Mouse (Mus musculus) cerebellum, adult 11 months (tissue): ENCODE measurements around the gene Lep.

Experiments
- DNase-seq: peaks from one replicate; pipeline ENCODE4 v3.0.0; 2022

Lep gene

GRCm38 (mm10) chr6:29059846-29060685, at the start of gene Lep:
Gene Lep, plus strand, starts transcription at chr6:29060220.
- peak; percentile 27 for DNase-seq

GRCm38 (mm10) chr6:29011651-29012050, 48.4 kb upstream of the Lep start:
- DNase-seq, result peak; percentile 49

DNA sequence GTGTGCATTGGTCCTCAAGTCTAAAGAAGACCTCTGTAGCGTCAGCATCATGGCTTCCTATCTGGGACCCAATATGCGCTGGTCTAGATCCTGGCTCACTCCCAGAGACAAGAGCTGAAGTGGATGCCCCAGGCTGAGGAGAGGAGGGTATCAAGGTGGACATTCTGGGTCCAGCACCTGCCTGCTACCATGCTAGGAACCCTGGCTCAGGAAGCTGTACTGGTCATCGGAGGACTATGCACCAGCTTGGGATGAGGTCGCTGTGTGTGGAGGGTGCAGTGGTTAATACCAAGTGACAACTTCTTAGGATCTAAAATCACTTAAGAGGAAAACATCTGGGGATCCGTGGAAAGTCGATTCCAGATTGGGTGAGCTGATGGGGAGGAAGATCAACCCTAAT, 46.8 kb upstream of the Lep start:
- no peak for DNase-seq

DNA sequence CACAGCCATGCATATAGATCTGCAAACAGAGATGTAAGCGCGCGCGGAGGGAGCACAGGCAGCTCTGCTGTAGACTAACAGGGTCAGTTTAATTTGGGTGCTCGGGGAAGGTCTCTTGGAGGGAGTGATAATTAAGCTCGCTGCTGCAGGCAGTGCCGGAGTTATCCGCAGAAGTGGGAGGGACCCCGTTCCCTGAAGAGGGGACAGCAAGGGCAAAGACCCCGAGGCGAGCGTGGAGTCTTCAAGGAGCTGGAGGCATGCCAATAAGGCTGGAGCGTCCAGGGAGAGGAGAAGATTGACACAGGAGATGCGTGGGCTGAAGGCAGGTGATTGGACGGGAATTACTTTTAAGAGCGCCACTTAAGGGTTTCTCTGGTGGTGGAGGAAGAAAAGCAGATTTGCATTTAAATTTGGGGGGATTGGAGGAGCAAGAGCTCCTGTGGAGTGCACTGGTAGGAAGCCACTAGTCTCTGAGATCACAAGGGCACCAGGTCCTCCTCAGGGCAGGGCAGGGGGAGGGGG, 43.1 kb upstream of the Lep start:
- DNase-seq, result peak; percentile 42

DNA sequence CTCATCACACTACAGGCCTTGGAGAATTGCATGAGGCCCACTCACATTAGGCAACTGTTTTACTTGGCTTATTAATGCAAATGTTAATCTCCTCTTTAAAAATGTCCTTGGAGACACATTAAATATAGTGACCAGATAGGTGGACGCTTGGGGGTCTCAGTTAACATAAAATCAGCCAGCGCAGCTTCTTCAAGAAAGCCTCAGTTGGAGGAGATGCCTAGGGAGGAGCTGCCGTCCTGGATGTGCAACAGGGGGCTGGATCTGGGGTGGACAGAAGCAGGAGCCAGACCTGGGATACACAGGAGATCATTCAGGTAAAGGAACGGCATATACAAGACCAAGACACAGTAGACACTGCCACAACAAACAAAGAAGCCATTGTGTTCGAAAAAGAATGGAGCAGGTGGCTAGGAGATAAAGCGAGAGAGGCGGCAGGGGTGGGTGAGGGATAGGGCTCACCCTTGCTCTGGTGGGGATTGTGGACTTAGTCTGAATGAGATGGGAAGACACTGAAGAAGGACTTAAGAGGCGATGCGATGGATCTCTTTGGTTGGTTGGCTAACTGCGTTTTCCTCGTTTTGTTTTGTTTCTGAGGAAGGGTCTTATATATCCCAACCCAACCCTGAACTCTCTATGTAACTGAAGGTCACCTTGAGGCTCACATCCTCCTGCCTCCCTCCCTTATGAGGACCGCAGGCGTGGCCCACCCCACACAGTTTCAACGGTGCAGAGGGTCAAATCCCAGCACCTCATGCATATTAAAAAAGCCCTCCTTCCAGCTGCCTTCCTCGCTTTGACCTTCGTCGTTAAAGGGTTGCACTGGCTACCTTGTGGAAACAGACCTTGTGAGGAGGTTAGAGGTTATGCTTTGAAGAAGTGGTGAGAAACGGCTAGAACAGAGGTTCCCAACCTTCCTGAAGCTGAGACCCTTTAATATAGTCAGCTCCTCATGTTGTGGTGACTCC, 40.0 kb upstream of the Lep start:
- no peak for DNase-seq

DNA sequence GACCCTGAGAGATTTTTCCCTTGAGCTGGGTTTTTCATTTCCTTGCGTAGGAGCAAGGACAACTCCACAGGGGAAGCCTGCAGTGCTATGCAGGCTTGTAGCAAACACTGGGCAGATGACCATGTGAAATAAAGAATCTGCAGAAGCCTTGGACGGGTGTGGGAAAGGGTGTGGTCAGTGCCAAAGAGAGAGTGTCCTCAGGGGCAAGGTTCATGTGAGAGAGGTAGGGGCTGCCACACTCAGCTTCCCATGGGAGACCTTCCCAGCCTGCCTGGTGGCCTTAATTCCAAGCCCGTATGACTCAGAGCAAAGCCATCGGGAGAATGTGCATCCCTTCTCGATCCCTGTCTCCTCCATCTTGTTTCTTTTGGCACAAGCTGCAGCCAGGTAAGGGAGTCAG, 39.1 kb upstream of the Lep start:
- no peak for DNase-seq

DNA sequence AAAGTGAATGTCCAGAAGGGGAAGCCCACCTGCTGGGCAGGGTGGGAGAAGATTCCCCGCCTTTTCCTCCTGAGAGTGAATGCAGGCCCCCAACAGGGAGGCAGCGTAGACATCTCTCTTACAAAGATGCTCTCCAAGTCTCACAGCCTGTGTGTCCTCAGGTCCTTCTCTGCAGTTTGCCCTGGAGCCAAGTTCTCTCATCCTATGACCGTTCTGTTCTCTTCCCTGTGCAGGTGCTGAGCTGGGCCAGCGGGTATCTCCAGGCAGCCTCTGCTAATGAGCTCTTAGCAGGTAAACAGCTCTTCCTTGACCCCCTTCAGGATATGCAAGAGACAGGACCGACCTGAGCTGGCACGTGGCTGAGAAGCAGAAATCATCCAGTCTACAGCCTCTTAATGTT, 38.5 kb upstream of the Lep start:
- DNase-seq, result no peak

DNA sequence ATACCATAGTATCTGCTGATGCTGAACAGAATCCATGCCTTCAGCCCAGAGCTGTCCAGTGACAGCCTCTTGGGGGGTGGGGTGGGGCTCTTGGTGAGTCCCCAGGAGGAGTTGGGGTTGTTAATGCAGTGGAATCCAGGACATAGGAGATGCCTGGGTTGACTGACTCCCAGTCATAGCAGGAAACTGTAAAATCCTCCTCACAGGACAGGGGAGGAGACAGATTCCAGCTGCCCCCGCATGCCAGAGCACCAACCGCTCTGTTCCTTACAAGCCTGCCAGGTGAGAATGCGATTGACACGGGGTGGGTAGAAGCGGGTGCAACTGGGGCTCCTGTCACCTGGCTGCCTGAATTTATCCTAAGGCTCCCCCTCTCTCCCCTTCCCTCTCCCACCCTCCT, 37.9 kb upstream of the Lep start:
- DNase-seq, result no peak

GRCm38 (mm10) chr6:29023206-29023967, 36.6 kb upstream of the Lep start:
- peak; percentile 49 for DNase-seq

GRCm38 (mm10) chr6:29024000-29024417, 36.0 kb upstream of the Lep start:
- DNase-seq, result peak; percentile 77

DNA sequence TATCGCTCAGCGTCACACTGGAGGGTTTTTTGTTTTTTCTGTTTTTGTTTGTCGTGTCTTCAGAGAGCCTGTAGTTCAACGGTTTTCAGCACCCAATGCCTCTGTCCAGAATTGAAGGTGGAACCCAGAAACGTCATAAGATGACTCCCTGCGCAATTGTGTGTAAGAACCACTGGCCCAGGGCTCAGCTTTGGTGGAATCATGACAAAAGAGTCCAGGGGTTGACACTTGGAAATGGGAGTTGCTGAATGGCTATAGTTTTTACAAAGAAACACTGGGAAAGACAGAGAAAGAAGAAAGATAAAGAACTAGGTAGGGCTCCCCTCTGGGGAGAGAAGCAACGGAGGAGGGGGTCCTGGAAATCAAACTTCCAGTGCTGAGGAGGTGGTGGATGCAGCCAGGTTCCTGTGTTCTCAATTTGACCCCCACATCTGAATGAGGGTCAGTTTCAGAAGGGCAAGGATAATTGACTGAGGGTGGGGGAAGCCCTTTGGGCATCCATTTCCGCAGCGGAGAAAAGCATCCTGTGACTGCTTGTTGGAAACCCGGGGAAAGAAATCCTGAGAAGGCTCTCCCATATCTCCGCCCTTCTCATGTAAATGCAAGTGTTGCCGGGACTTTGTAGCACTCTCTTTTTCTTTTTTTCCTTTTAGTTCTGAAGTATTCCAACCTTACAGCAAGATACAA, 34.1 kb upstream of the Lep start:
- DNase-seq, result no peak

DNA sequence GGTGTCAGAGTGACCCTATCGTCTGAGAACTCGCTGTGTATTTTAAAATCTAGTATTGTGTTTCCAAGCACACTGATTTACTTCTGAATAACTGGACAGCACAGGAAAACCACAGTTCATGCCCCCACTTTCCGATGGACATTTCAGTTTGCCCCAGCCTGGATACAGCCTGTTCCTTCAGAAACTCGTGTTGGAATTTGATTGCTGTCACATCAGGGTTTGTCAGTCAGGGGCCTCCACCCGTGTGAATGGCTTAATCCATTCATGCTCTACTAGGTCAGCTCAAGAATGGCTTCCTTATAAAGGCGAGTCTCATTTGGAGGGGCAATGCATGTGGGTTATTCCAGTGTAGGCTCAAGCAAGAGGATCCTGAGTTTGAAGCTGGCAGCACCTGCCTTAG, 33.3 kb upstream of the Lep start:
- DNase-seq, result no peak

DNA sequence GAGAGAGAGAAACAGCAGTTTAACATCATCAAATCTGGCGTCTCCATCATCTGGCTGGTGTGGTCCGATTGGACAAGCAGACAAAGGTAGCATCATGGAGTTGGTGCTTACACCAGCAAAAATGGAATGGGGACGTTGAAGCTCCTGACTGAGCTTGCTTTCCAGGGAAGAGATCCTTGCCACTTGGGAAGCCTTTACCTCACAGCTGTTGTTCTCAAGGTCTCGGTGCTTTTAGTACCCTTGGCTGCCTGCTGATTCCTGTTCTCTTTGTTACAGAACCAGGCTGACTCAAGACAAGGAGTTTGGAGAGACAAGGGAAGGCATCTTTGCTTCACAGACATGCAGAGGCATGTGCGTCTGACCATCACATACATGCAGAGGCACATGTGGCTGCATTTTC, 31.9 kb upstream of the Lep start:
- no peak for DNase-seq

GRCm38 (mm10) chr6:29029521-29029920, 30.5 kb upstream of the Lep start:
- no peak for DNase-seq

DNA sequence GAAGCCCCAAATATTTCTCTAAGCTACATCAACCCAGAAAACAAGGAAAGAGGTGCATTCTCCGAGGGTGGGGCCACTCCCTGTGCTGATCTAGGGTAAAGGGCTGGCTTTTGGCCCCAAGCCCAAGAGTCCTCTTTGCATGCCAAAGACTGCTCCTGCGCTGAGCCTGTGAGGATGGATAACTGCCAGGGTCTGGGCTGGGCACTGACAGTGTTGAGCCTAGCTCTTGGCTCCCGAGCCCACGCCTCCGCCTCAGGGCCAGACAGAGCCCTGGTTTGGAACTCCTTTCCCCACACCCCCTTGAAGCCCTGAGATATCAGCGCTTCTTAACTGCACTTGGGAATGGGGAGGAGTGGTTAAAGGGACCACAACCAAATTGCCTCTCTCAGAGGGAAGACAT, 28.8 kb upstream of the Lep start:
- peak; percentile 82 for DNase-seq

- DNase-seq, result no peak
Measured at GRCm38 (mm10) chr6:29031704-29032310, 28.2 kb upstream of the Lep start.

- DNase-seq, result no peak
Measured at GRCm38 (mm10) chr6:29032411-29032810, 27.6 kb upstream of the Lep start.

GRCm38 (mm10) chr6:29033981-29034646, 25.9 kb upstream of the Lep start:
- no peak for DNase-seq

GRCm38 (mm10) chr6:29036698-29037097, 23.3 kb upstream of the Lep start:
- peak; percentile 36 for DNase-seq

DNA sequence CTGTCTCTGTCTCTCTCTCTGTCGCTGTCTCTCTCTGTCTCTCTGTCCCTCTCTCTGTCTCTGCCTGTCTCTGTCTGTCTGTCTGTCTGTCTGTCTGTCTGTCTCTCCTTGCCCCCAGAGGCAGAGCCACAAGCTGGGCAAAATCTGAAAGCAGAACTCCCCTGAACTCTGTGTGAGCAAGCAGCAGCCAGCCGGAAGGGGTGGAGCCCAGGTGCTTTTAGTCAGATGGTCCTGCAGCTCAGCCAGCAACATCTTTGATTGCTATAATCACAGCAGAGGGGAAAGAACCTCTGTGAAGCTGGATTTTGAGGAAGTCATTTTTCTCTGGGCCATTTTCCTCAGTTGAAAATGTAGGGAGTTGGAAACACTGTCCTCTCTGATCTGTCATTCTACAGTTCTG, 19.8 kb upstream of the Lep start:
- no peak for DNase-seq

GRCm38 (mm10) chr6:29044029-29044428, 16.0 kb upstream of the Lep start:
- no peak for DNase-seq
